Mouse (Mus musculus): Measurements from ENCODE around the gene Trim54.

DNA sequence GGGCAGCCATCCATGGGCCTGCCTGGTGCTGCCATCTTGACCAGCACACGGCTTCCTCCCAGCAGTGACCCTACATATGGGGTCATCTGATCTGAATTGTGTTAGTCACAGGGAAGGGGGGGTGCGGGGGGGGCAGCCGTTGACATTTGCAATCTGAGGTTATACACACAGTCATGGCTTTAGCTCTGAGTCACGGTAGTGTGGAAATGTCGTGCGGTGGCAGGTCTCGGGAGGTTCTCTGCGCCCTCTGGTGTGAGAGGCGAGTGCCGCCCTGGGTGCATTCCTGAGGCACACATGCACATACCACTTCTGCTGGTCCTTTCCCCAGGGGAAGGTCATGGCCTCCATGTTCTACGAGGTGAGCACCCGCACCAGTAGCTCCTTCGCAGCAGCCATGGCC lies 40.2 kb upstream of the Trim54 start:
- no peak for TF ChIP-seq CTCF (IDR thresholded peaks at IDR 0.05; ENCODE audit: low read depth, low read length)
- TF ChIP-seq POLR2A (IDR thresholded peaks at IDR 0.05; ENCODE audit: borderline replicate concordance, low read depth, low read length), result no peak
